Comparison of ENCODE assay signal across 8 mouse cellular contexts in genomic region chr11:94866176-94866967, GRCm38 (mm10).
DNase-seq lines count a peak whose midpoint lies in the region; ATAC-seq lines count a peak whose summit lies in the region.

No protein-coding gene starts in this region.

- H3K4me3 ChIP-seq in hindbrain, embryonic 10.5 days, result no peak overlapping the region
- H3K4me3 ChIP-seq in hindbrain, embryonic 13.5 days, result no peak overlapping the region
- H3K4me3 ChIP-seq in hindbrain, embryonic 16.5 days (ENCODE audit: low read length), result no peak overlapping the region

- H3K9ac ChIP-seq in hindbrain, embryonic 13.5 days, result no peak overlapping the region
- no peak overlapping the region for H3K9ac ChIP-seq in hindbrain, embryonic 16.5 days (ENCODE audit: low read depth, low read length)

- no peak for ATAC-seq in hindbrain, embryonic 13.5 days (ENCODE audit: low FRiP score)
- peak; percentile 56; the same call in 1 of the 2 replicates for ATAC-seq in hindbrain, embryonic 16.5 days

- no peaks in the 10 kb centered on the region; the same call in 1 of the 2 replicates for H3K4me1 ChIP-seq in hindbrain, embryonic 10.5 days (replicated peaks)
- H3K4me1 ChIP-seq in hindbrain, embryonic 13.5 days (replicated peaks), result no peaks in the 10 kb centered on the region
- no peaks in the 10 kb centered on the region for H3K4me1 ChIP-seq in hindbrain, embryonic 16.5 days (ENCODE audit: control insufficient read depth, insufficient read depth, low read depth, low read length)

- WGBS in hindbrain, embryonic 10.5 days, result 16% methylated on average over 9 of the region's 9 CpGs
- 19% methylated on average over 9 of the region's 9 CpGs for WGBS in hindbrain, embryonic 13.5 days
- 18% methylated on average over 9 of the region's 9 CpGs for WGBS in hindbrain, embryonic 16.5 days

- DNase-seq in hindbrain, embryonic 10.5 days (ENCODE audit: low spot score), result peak; percentile 80
- peak; percentile 91 to 93 for DNase-seq in cerebellum, postnatal 10 days
- peak; percentile 27 to 51 for DNase-seq in frontal cortex, postnatal 14 days (ENCODE audit: low spot score in 2 of 2)
- DNase-seq in left cerebral cortex, adult 18-20 months (ENCODE audit: low spot score in 2 of 2), result peak; percentile 63 to 79
- peak; percentile 84 for DNase-seq in mesoderm, embryonic 11.5 days (ENCODE audit: low read depth, low spot score)
- peak; percentile 54 for DNase-seq in splenic B cell, adult 2 months (ENCODE audit: low read depth, low spot score)

- H3K27ac ChIP-seq in hindbrain, embryonic 10.5 days, result no peak overlapping the region
- no peak overlapping the region for H3K27ac ChIP-seq in hindbrain, embryonic 13.5 days
- no peak overlapping the region for H3K27ac ChIP-seq in hindbrain, embryonic 16.5 days (ENCODE audit: low read depth, low read length)

- H3K36me3 ChIP-seq in hindbrain, embryonic 10.5 days, result no peaks in the 10 kb centered on the region
- no peaks in the 10 kb centered on the region for H3K36me3 ChIP-seq in hindbrain, embryonic 13.5 days
- no peaks in the 10 kb centered on the region for H3K36me3 ChIP-seq in hindbrain, embryonic 16.5 days (ENCODE audit: control insufficient read depth, insufficient read depth, low read length)
- no peaks in the 10 kb centered on the region for H3K36me3 ChIP-seq in splenic B cell, adult 2 months (ENCODE audit: control insufficient read depth, insufficient read depth, low read length, poor library complexity, severe bottlenecking)

- H3K9me3 ChIP-seq in hindbrain, embryonic 10.5 days, result no peaks in the 10 kb centered on the region
- H3K9me3 ChIP-seq in hindbrain, embryonic 13.5 days, result no peaks in the 10 kb centered on the region
- H3K9me3 ChIP-seq in hindbrain, embryonic 16.5 days (ENCODE audit: control insufficient read depth, low read length), result no peaks in the 10 kb centered on the region

- H3K27me3 ChIP-seq in hindbrain, embryonic 10.5 days (ENCODE audit: insufficient read depth, poor library complexity, severe bottlenecking), result peaks cover 10% of the 10 kb centered on the region
- peaks cover 9% of the 10 kb centered on the region for H3K27me3 ChIP-seq in hindbrain, embryonic 13.5 days
- 0 out of 2 replicates have a peak, but pooled peaks cover 2% of the 10 kb centered on the region for H3K27me3 ChIP-seq in hindbrain, embryonic 16.5 days (replicated peaks; ENCODE audit: control insufficient read depth, insufficient read depth, low read length)
- H3K27me3 ChIP-seq in splenic B cell, adult 2 months (ENCODE audit: control insufficient read depth, insufficient read depth, low read length, poor library complexity, severe bottlenecking), result no peaks in the 10 kb centered on the region

- H3K4me2 ChIP-seq in hindbrain, embryonic 13.5 days, result no peak overlapping the region
- no peak overlapping the region for H3K4me2 ChIP-seq in hindbrain, embryonic 16.5 days (ENCODE audit: low read length)

Comparison
In these comparisons a context has a peak if more than half of its experiments do, and no peak if none do; other contexts are left out.
1. DNase-seq: peak in every context shown above with its lines; median percentile 92 in cerebellum, postnatal 10 days; 84 in mesoderm, embryonic 11.5 days; 80 in hindbrain, embryonic 10.5 days; 71 in left cerebral cortex, adult 18-20 months; 54 in splenic B cell, adult 2 months; 39 in frontal cortex, postnatal 14 days.